Mouse (Mus musculus): ENCODE results near the gene Thoc5.

DNA sequence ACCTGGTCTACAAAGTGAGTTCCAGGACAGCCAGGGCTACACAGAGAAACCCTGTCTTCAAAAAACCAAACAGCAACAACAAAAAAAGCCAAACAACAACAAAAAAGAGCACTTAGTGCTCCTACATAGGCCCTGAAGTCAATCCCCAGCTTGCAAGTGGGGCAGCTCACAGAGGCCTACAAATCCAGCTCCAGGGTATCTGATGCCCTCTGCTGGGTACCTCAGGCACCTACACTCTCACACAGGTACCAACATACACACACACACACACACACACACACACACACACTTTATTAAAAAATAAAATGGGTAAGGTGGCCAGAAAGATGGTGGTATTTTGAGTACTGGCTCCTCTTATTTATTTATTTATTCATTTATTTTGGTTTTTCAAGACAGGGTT is 42.1 kb upstream of the Thoc5 start:
- TF ChIP-seq POLR2A (IDR thresholded peaks at IDR 0.05; ENCODE audit: borderline replicate concordance, insufficient read depth, low read length) (no peak), CTCF (IDR thresholded peaks at IDR 0.05; ENCODE audit: borderline replicate concordance, insufficient read depth, low read depth, low read length) (no peak)
